Mouse (Mus musculus): ENCODE measurements around the gene Myo10.

DNA sequence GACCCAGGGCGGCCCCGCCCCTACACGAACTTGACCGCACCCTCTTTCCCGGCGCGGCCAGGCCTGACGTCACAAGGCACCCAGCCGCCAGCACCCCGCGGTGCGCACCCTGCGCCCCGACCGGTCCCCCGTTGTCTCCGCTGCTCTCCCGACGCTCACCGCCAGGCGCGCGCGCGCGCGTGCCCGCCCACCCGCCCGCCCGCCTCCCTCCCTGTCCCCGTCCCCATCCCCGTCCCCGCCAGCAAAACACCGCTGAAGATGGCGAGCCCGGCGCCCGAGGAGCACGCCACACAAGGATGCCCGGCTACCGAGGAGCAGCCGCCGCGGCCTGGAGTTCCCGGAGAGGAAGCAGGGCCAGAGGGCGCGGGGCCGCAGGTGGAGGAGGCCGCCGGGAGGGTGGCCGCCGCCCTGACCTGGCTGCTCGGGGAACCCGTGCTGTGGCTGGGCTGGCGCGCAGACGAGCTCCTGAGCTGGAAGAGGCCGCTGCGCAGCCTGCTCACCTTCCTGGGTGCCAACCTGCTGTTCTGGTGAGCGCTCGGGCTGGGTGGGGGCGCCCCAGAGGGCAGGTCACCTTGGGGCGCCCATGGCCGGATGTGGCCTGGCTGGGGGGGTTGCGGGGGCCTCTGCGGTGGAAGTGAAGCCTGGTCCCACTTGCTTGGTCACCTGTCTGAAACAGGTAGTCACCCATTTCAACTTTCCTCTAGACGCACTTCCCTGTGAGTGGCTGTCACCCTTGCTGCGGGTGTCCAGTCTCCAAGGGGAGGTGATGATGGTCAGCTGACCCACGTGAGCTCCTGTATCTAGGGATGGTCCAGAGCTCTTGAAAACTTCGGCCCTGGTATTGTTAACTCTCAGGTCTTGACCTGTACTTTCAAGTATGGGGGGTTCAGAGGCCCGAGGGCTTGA lies 221.0 kb downstream of the Myo10 start, which contains the start of gene Retreg1:
- TF ChIP-seq TAL1 (IDR thresholded peaks at IDR 0.05; ENCODE audit: low read length), result no peak
- no peak for TF ChIP-seq GATA1 (IDR thresholded peaks at IDR 0.05; ENCODE audit: low read length)
